Mouse (Mus musculus) CH12.LX (cell line): ENCODE data around the gene Sox1. TPM values are rescaled to one million over a fixed set of nuclear protein-coding genes. Genes with fewer than 3 reads are reported as not detected.

Experiments used
- DNase-seq: peaks from one replicate; pipeline ENCODE4 v3.0.0-alpha.2; 2013; ENCODE audit errors: extremely low read depth
- H3K27ac ChIP-seq: 2 replicates; pipeline ENCODE4 v1.5.1; 2012; ENCODE audit warnings: low read depth, mild to moderate bottlenecking, control low read depth, moderate library complexity; ENCODE audit not compliant: insufficient read depth
- H3K27me3 ChIP-seq: replicated peaks from 2 replicates; pipeline ENCODE3; 2012; ENCODE audit warnings: inconsistent platforms
- H3K36me3 ChIP-seq, 2 experiments: replicated peaks in 1 of 2; 2 replicates each; pipeline versions ENCODE3 to v1.6.1; 2012; ENCODE audit warnings: inconsistent platforms in 1 of 2, low read length in 1 of 2, mild to moderate bottlenecking in 1 of 2, mixed read lengths in 1 of 2, moderate library complexity in 1 of 2; ENCODE audit not compliant: control insufficient read depth in 1 of 2, insufficient read depth in 1 of 2
- H3K4me1 ChIP-seq, 2 experiments: 2 replicates each; pipeline ENCODE4 v1.6.1; 2012; ENCODE audit warnings: inconsistent platforms in 1 of 2, moderate library complexity in 1 of 2; ENCODE audit not compliant: insufficient read depth in 2 of 2, control insufficient read depth in 1 of 2
- H3K4me2 ChIP-seq: 2 replicates; pipeline ENCODE4 v1.6.1; 2012; ENCODE audit warnings: low read depth, mild to moderate bottlenecking, control low read depth; ENCODE audit not compliant: poor library complexity, insufficient read depth, severe bottlenecking
- H3K4me3 ChIP-seq, 3 experiments: fragments of 150-350 bp in 1 of 3; sonication (generic) in 1 of 3; replicated peaks in 1 of 3; 2 replicates each; pipeline versions ENCODE3 to v1.5.1; 2011 to 2012; ENCODE audit warnings: low read depth in 2 of 3, low read length in 2 of 3, mild to moderate bottlenecking in 2 of 3, moderate library complexity in 2 of 3, control low read depth in 1 of 3, improper control_type of control experiment in 1 of 3, inconsistent platforms in 1 of 3, mixed read lengths in 1 of 3; ENCODE audit not compliant: poor library complexity in 1 of 3
- H3K79me2 ChIP-seq: replicated peaks from 2 replicates; pipeline ENCODE4 v1.6.1; 2012; ENCODE audit warnings: mild to moderate bottlenecking, moderate library complexity; ENCODE audit not compliant: control insufficient read depth, poor library complexity, insufficient read depth, severe bottlenecking; ENCODE audit errors: extremely low read depth
- H3K9ac ChIP-seq: 2 replicates; pipeline ENCODE4 v1.6.1; 2012; ENCODE audit warnings: low read depth, mild to moderate bottlenecking, control low read depth, moderate library complexity; ENCODE audit not compliant: insufficient read depth
- H3K9me3 ChIP-seq: replicated peaks from 2 replicates; pipeline ENCODE3; 2012; ENCODE audit warnings: low read length, inconsistent platforms, mixed read lengths
- BHLHE40 ChIP-seq: IDR thresholded peaks from 2 replicates; pipeline ENCODE4 v1.6.1; 2011; ENCODE audit warnings: mild to moderate bottlenecking, low read depth, low read length, improper control_type of control experiment
- CHD1 ChIP-seq: IDR thresholded peaks from 2 replicates; pipeline ENCODE4 v1.6.1; 2012; ENCODE audit warnings: low read depth, low read length, improper control_type of control experiment, inconsistent platforms
- CTCF ChIP-seq, 2 experiments: IDR thresholded peaks in 1 of 2; conservative IDR thresholded peaks in 1 of 2; 2 replicates each; pipeline ENCODE4 v1.5.1; 2011 to 2012; ENCODE audit warnings: low read depth in 2 of 2, low read length in 2 of 2, improper control_type of control experiment in 1 of 2, inconsistent platforms in 1 of 2, mild to moderate bottlenecking in 1 of 2, moderate library complexity in 1 of 2
- ELF1 ChIP-seq: IDR thresholded peaks from 2 replicates; pipeline ENCODE4 v1.6.1; 2014; ENCODE audit warnings: low read depth, mild to moderate bottlenecking, inconsistent platforms, low read length, improper control_type of control experiment
- EP300 ChIP-seq: IDR thresholded peaks from 2 replicates; pipeline ENCODE4 v1.6.1; 2011; ENCODE audit warnings: low read length, improper control_type of control experiment
- ETS1 ChIP-seq: conservative IDR thresholded peaks from 2 replicates; pipeline ENCODE4 v1.6.1; 2012; ENCODE audit warnings: low read depth, mild to moderate bottlenecking, inconsistent platforms, low read length, improper control_type of control experiment, moderate library complexity
- HCFC1 ChIP-seq: IDR thresholded peaks from 2 replicates; pipeline ENCODE4 v1.6.1; 2012; ENCODE audit warnings: low read depth, mild to moderate bottlenecking, inconsistent platforms, low read length, improper control_type of control experiment
- JUN ChIP-seq: IDR thresholded peaks from 2 replicates; pipeline ENCODE4 v1.6.1; 2011; ENCODE audit warnings: low read depth, mild to moderate bottlenecking, low read length, improper control_type of control experiment, moderate library complexity; ENCODE audit not compliant: insufficient read depth
- JUND ChIP-seq: conservative IDR thresholded peaks from 2 replicates; pipeline ENCODE4 v1.6.1; 2011; ENCODE audit warnings: low read depth, low read length, improper control_type of control experiment
- KAT2A ChIP-seq: IDR thresholded peaks from 2 replicates; pipeline ENCODE4 v1.6.1; 2012; ENCODE audit warnings: low read length, improper control_type of control experiment, inconsistent platforms; ENCODE audit not compliant: insufficient replicate concordance
- MAFK ChIP-seq: IDR thresholded peaks from 2 replicates; pipeline ENCODE4 v1.6.1; 2011; ENCODE audit warnings: low read length, improper control_type of control experiment; ENCODE audit not compliant: insufficient replicate concordance
- MAZ ChIP-seq: IDR thresholded peaks from 2 replicates; pipeline ENCODE4 v1.6.1; 2012; ENCODE audit warnings: low read depth, mild to moderate bottlenecking, inconsistent platforms, low read length, improper control_type of control experiment, moderate library complexity
- MXI1 ChIP-seq: IDR thresholded peaks from 2 replicates; pipeline ENCODE4 v1.6.1; 2011; ENCODE audit warnings: mild to moderate bottlenecking, low read depth, low read length, improper control_type of control experiment
- NRF1 ChIP-seq: IDR thresholded peaks from 2 replicates; pipeline ENCODE4 v1.6.1; 2014; ENCODE audit warnings: low read depth, mild to moderate bottlenecking, inconsistent platforms, low read length, improper control_type of control experiment, moderate library complexity
- POLR2A ChIP-seq: IDR thresholded peaks from 2 replicates; pipeline ENCODE4 v1.6.1; 2011; ENCODE audit warnings: low read depth, mild to moderate bottlenecking, improper control_type of control experiment, low read length
- POLR2AphosphoS2 ChIP-seq: IDR thresholded peaks from 2 replicates; pipeline ENCODE4 v1.6.1; 2011; ENCODE audit warnings: low read depth, low read length, improper control_type of control experiment
- RAD21 ChIP-seq: IDR thresholded peaks from 2 replicates; pipeline ENCODE4 v1.6.1; 2011; ENCODE audit warnings: low read depth, mild to moderate bottlenecking, low read length, improper control_type of control experiment, moderate library complexity
- SIN3A ChIP-seq: IDR thresholded peaks from 2 replicates; pipeline ENCODE4 v1.6.1; 2012; ENCODE audit warnings: low read length, improper control_type of control experiment, inconsistent platforms
- SMC3 ChIP-seq: IDR thresholded peaks from 2 replicates; pipeline ENCODE4 v1.6.1; 2011; ENCODE audit warnings: low read depth, low read length, improper control_type of control experiment
- USF1 ChIP-seq: IDR thresholded peaks from 2 replicates; pipeline ENCODE4 v1.6.1; 2014; ENCODE audit warnings: low read depth, mild to moderate bottlenecking, inconsistent platforms, low read length, improper control_type of control experiment
- USF2 ChIP-seq: conservative IDR thresholded peaks from 2 replicates; pipeline ENCODE4 v1.6.1; 2011; ENCODE audit warnings: low read depth, low read length, improper control_type of control experiment
- ZC3H11A ChIP-seq: IDR thresholded peaks from 2 replicates; pipeline ENCODE4 v1.6.1; 2012; ENCODE audit warnings: low read depth, mild to moderate bottlenecking, inconsistent platforms, low read length, improper control_type of control experiment
- ZKSCAN1 ChIP-seq: IDR thresholded peaks from 2 replicates; pipeline ENCODE4 v1.6.1; 2012; ENCODE audit warnings: low read depth, inconsistent platforms, low read length, improper control_type of control experiment, borderline replicate concordance
- ZMIZ1 ChIP-seq: IDR thresholded peaks from 2 replicates; pipeline ENCODE4 v1.6.1; 2012; ENCODE audit warnings: low read depth, mild to moderate bottlenecking, inconsistent platforms, low read length, improper control_type of control experiment
- ZNF384 ChIP-seq: IDR thresholded peaks from 2 replicates; pipeline ENCODE4 v1.6.1; 2012; ENCODE audit warnings: low read depth, low read length, improper control_type of control experiment, inconsistent platforms
- dilution Hi-C: fragments of 300-500 bp; cut with MboI; formaldehyde crosslinking; loops from 2 replicates; pipeline ENCODE4 v1.14.3; 2020; ENCODE audit warnings: low sequenced_read_pairs; ENCODE audit not compliant: extremely low pct_unique_long_range_greater_than_20kb, extremely low pct_ligation_motif_present
- in situ Hi-C: fragments of 300-500 bp; cut with MboI; formaldehyde crosslinking; loops from 3 replicates; pipeline ENCODE4 v1.14.3; 2019; ENCODE audit warnings: low sequenced_read_pairs, low pct_ligation_motif_present, low pct_unique_long_range_greater_than_20kb, mixed read lengths
- polyA plus RNA-seq: library from polyadenylated mRNA; unstranded; fragments of >175 nt; gene quantifications from 2 replicates; pipeline ENCODE4 v1.2.1, GENCODE M21; 2012; ENCODE audit warnings: low read depth; ENCODE audit not compliant: insufficient read length
- total RNA-seq, 2 experiments: library from RNA; depleted of rRNA; stranded (reverse); fragments of 300-350 nt in 1 of 2; fragments of >200 nt in 1 of 2; gene quantifications; 2 replicates each; pipeline ENCODE4 v1.2.3; 2012 to 2014

Sox1 gene
- total and polyA plus RNA-seq, 3 experiments, result not detected

GRCm38 (mm10) chr8:12429601-12430172 is 34.6 kb downstream of the Sox1 start:
- dilution Hi-C loops, result no loop called here
- no peaks in the 10 kb centered on the region for H3K9me3 ChIP-seq
- H3K9ac ChIP-seq, result no peak overlapping the region
- TF ChIP-seq ELF1, result no peak
- no peak for TF ChIP-seq SIN3A
- TF ChIP-seq ZNF384, result no peak
- TF ChIP-seq JUND, result no peak
- TF ChIP-seq RAD21, result no peak
- no peak for TF ChIP-seq POLR2A
- no peak for TF ChIP-seq CTCF (conservative IDR thresholded peaks at IDR 0.05 in 1 of 2, IDR thresholded peaks at IDR 0.05 in 1 of 2; ENCODE audit: low read depth in 2 of 2, low read length in 2 of 2)
- no peak for TF ChIP-seq JUN
- no peak for TF ChIP-seq EP300
- no peak for TF ChIP-seq NRF1
- TF ChIP-seq USF2, result no peak
- TF ChIP-seq BHLHE40, result no peak
- no peak for TF ChIP-seq HCFC1
- TF ChIP-seq ETS1, result no peak
- no peak overlapping the region for H3K27ac ChIP-seq
- no peak overlapping the region for H3K4me3 ChIP-seq
- H3K27me3 ChIP-seq, result peaks cover 83% of the 10 kb centered on the region
- in situ Hi-C loops, result no loop called here
- H3K4me2 ChIP-seq, result no peak overlapping the region
- H3K4me1 ChIP-seq, result no peaks in the 10 kb centered on the region
- DNase-seq, result no peak
- no peaks in the 10 kb centered on the region for H3K36me3 ChIP-seq
- H3K79me2 ChIP-seq, result no peaks in the 10 kb centered on the region

- TF ChIP-seq MAFK, result no peak
- no peak for TF ChIP-seq RAD21
- TF ChIP-seq ZMIZ1, result no peak
- TF ChIP-seq KAT2A, result no peak
- TF ChIP-seq ELF1, result no peak
- TF ChIP-seq ZKSCAN1, result no peak
- TF ChIP-seq SMC3, result no peak
- TF ChIP-seq USF1, result no peak
- TF ChIP-seq ETS1, result no peak
- TF ChIP-seq MAZ, result no peak
- no peak for TF ChIP-seq USF2
- no peak for TF ChIP-seq JUND
- TF ChIP-seq MXI1, result no peak
- no peak for TF ChIP-seq POLR2AphosphoS2
- no peak for TF ChIP-seq NRF1
- no peak for TF ChIP-seq EP300
- no peak for TF ChIP-seq ZNF384
- no peak for TF ChIP-seq JUN
- no peak for TF ChIP-seq CHD1
- no peak for TF ChIP-seq ZC3H11A
- TF ChIP-seq, all 38 proteins: peak for 0
- no peaks in the 10 kb centered on the region for H3K9me3 ChIP-seq
- peaks cover 81% of the 10 kb centered on the region for H3K27me3 ChIP-seq
- no peak for DNase-seq
- H3K79me2 ChIP-seq, result no peaks in the 10 kb centered on the region
- no peak overlapping the region for H3K4me3 ChIP-seq
- no peaks in the 10 kb centered on the region for H3K36me3 ChIP-seq
- H3K4me2 ChIP-seq, result no peak overlapping the region
- in situ Hi-C loops (no loop called here), dilution Hi-C loops (no loop called here)
- no peak overlapping the region for H3K27ac ChIP-seq
- no peaks in the 10 kb centered on the region for H3K4me1 ChIP-seq
- H3K9ac ChIP-seq, result no peak overlapping the region
Measured at GRCm38 (mm10) chr8:12430173-12430899, 35.2 kb downstream of the Sox1 start.
